Mouse (Mus musculus): ENCODE measurements around the gene Mien1. TPM values are rescaled to one million over a fixed set of nuclear protein-coding genes. Genes with fewer than 3 reads are reported as not detected.

Gene Mien1
- polyA plus RNA-seq (2015; fragmentation: Nextera tagmentation; extraction: Ambion mirVana) = 98.8 and 108 TPM in 2 replicates

DNA sequence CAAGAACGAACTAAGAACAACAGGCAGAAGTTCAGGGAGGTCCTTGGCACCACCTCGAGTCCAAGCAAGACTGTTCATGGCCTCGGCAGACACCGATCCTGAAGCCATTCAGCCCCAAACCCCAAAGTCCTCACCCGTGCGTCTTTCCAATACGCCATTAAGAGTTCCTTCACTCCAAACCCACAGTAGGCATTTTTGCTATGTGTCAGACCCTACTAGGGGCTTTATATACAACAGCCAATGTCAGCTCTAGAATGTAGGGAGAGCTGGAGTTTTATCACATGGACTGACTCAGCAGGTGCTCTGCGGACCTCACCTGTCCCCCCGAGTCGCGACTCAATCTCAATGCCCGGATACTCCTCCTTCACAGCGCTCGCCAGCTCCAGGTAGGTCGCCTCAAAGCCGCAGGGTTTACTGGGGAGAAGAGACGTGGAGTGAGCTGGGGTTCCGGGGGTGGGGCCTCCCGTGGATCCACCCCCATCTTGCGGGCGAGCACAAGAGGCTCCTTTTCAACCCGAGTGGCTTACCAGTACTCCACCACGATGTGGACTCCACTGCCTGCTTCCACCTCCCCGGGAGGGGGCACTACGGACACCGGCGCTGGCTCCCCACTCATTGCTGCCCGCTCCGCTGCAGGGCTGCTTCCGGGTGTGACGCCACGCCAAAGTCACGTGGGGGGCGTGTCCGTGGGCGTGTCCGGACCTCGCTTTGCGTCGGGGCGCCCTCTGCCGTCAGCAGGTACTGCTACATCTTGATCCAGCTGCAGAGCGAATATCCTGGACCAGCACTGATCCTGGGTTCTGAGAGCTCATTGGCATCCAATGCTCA, at the start of gene Mien1:
Gene Mien1, minus strand, starts transcription at position 661 of the 828 bp plus-strand sequence.
- Histone ChIP-seq H3K9ac (peak within 1 kb of the TSS; percentile 66), H3K27me3 (no peaks in the 10 kb centered on the region), H3K4me1 (replicated peaks) (peaks cover 9% of the 10 kb centered on the region; the same call in 1 of the 2 replicates), H3K27ac (peak within 1 kb of the TSS; percentile 79), H3K4me2 (peak within 1 kb of the TSS; percentile 88), H3K36me3 (peaks cover 37% of the 10 kb centered on the region), H3K4me3 (peak within 1 kb of the TSS; percentile 78), H3K9me3 (replicated peaks) (no peaks in the 10 kb centered on the region)
- 1% methylated on average over 43 of the region's 43 CpGs for WGBS
- ATAC-seq (replicated peaks; ENCODE audit: insufficient number of reproducible peaks, insufficient read depth, low FRiP score, low read depth) = peak; percentile 87

DNA sequence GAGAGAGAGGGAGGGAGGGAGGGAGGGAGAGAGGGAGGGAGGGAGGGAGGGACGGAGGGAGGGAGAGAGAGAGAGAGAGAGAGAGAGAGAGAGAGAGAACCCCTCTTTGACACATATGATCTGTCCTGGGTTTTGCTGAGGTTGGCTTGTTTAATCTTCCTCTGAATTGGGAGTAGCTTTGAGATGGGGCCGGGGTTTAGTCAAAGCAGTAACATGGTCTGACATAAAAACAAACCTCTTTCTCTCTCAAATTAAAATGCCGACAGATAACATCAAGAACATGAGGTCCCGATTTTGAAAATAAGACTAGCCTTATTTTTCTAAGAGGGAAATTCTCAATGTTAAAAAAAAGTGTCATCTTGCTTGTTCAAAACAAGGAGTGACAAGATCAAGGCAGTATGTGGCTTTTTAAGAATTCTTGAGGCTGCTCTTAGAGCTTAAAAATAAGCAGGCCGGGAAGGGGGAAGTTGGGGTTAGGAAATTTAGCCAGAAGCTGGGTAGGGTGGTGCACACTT, 48.8 kb upstream of the Mien1 start:
- H3K9me3 ChIP-seq (replicated peaks) = no peaks in the 10 kb centered on the region
- ATAC-seq (replicated peaks; ENCODE audit: insufficient number of reproducible peaks, insufficient read depth, low FRiP score, low read depth) = no peak
- H3K4me3 ChIP-seq = no peak overlapping the region
- 73% methylated on average over 4 of the region's 5 CpGs for WGBS
- H3K9ac ChIP-seq = no peak overlapping the region
- H3K27ac ChIP-seq = no peak overlapping the region
- no peaks in the 10 kb centered on the region for H3K27me3 ChIP-seq
- no peaks in the 10 kb centered on the region for H3K36me3 ChIP-seq
- H3K4me1 ChIP-seq (replicated peaks) = no peaks in the 10 kb centered on the region
- no peak overlapping the region for H3K4me2 ChIP-seq

DNA sequence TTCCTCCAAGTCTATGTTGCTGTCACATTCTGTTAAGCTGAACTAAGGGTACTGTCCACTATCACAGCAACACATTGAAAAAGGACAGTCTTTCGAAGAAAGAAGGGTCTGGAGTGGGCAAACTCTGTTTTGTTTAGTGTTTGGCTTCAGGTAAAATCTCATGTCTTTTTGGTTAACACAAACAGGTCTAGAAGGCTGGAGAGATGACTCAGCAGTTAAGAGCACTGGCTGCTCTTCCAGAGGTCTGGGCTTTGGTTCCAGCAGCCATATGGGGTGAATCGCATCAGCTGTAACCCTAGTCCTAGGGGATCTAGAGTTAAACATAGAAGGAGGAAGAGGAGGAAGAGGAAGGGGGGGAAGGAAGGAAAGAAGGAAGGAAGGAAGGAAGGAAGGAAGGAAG, 47.0 kb upstream of the Mien1 start:
- Histone ChIP-seq H3K9ac (no peak overlapping the region), H3K9me3 (replicated peaks) (no peaks in the 10 kb centered on the region), H3K4me3 (no peak overlapping the region), H3K4me2 (no peak overlapping the region), H3K27ac (no peak overlapping the region), H3K36me3 (no peaks in the 10 kb centered on the region), H3K27me3 (no peaks in the 10 kb centered on the region), H3K4me1 (replicated peaks) (peaks cover 2% of the 10 kb centered on the region; the same call in 1 of the 2 replicates)
- no peak for ATAC-seq (replicated peaks; ENCODE audit: insufficient number of reproducible peaks, insufficient read depth, low FRiP score, low read depth)
- WGBS = 82% methylated on average over 2 of the region's 2 CpGs

DNA sequence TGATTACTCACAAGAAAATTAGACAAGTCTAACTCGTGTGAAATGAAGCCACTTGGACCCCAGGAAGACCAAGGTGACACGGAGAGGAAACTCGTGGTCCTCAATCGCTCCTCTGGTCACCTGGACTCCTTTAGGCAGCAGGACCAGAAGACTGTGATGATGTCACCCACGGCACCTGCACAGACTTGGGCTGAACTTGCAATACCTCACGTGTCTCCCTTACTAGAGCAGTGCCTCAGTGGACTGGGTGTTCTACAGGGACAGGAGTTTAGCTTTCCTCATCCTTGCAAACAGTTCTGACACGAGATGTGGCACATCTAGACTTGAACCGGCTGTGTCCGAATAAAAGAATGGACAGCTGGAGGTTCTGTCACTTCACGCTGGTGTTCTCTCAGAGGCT, 43.3 kb upstream of the Mien1 start:
- no peak for ATAC-seq (replicated peaks; ENCODE audit: insufficient number of reproducible peaks, insufficient read depth, low FRiP score, low read depth)
- Histone ChIP-seq H3K4me3 (no peak overlapping the region), H3K4me1 (replicated peaks) (peaks cover 3% of the 10 kb centered on the region; the same call in 1 of the 2 replicates), H3K4me2 (no peak overlapping the region), H3K27ac (no peak overlapping the region), H3K36me3 (no peaks in the 10 kb centered on the region), H3K9ac (no peak overlapping the region), H3K9me3 (replicated peaks) (no peaks in the 10 kb centered on the region), H3K27me3 (no peaks in the 10 kb centered on the region)
- WGBS = 75% methylated on average over 10 of the region's 10 CpGs

DNA sequence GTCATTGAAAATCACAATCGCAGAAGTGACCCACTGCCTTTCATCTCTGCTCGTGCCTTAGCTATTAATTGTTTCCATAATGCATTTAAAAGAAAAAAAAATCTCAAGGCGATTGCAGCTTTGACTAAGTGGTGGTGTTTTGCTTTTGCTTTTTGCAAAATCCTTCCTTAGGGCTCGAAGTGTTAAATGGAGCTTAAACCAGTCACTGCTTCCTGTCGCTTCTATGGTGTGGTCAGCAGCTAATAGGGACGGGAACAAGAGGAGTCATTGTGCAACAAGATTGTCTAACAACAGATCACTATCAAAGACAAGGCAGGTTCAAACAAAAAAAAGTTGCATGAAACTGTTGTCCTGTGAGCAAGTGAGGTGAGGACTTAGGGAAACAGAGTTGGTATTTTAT, 42.4 kb upstream of the Mien1 start:
- H3K4me1 ChIP-seq (replicated peaks) = peaks cover 3% of the 10 kb centered on the region; the same call in 1 of the 2 replicates
- no peak overlapping the region for H3K9ac ChIP-seq
- H3K9me3 ChIP-seq (replicated peaks) = no peaks in the 10 kb centered on the region
- no peaks in the 10 kb centered on the region for H3K36me3 ChIP-seq
- WGBS = 64% methylated on average over 6 of the region's 6 CpGs
- no peak overlapping the region for H3K4me3 ChIP-seq
- no peak overlapping the region for H3K4me2 ChIP-seq
- no peak for ATAC-seq (replicated peaks; ENCODE audit: insufficient number of reproducible peaks, insufficient read depth, low FRiP score, low read depth)
- H3K27ac ChIP-seq = no peak overlapping the region
- H3K27me3 ChIP-seq = no peaks in the 10 kb centered on the region

DNA sequence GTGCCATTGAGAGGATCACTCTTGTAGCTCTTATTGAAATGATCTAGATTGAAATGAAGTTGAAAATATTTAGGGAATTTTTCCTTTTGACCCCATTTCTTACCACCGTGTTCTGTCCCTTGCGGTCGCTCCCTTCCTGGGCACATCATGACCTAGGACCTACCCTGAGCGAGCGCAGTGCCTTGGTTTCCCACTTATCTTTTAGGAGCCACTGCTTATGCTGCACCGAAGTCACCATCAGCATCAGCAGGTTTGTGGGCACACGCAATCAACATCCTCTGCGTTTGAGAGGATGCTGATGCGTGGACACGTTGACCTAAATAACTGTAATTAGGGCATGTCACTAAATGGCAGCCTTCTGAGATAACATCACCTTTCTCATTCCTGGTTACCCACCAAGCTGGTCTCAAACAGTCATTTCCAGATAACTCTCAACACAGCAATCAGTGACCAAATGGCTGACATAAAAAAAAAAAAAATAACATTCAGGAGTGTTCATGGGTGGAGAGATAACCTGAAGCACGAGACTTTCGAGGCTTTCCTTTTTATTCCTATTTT, 41.2 kb upstream of the Mien1 start:
- no peak for ATAC-seq (replicated peaks; ENCODE audit: insufficient number of reproducible peaks, insufficient read depth, low FRiP score, low read depth)
- no peaks in the 10 kb centered on the region for H3K9me3 ChIP-seq (replicated peaks)
- H3K9ac ChIP-seq = no peak overlapping the region
- WGBS = 74% methylated on average over 12 of the region's 12 CpGs
- H3K27me3 ChIP-seq = no peaks in the 10 kb centered on the region
- H3K27ac ChIP-seq = no peak overlapping the region
- H3K4me1 ChIP-seq (replicated peaks) = peaks cover 3% of the 10 kb centered on the region; the same call in 1 of the 2 replicates
- H3K4me2 ChIP-seq = no peak overlapping the region
- no peak overlapping the region for H3K4me3 ChIP-seq
- H3K36me3 ChIP-seq = no peaks in the 10 kb centered on the region

DNA sequence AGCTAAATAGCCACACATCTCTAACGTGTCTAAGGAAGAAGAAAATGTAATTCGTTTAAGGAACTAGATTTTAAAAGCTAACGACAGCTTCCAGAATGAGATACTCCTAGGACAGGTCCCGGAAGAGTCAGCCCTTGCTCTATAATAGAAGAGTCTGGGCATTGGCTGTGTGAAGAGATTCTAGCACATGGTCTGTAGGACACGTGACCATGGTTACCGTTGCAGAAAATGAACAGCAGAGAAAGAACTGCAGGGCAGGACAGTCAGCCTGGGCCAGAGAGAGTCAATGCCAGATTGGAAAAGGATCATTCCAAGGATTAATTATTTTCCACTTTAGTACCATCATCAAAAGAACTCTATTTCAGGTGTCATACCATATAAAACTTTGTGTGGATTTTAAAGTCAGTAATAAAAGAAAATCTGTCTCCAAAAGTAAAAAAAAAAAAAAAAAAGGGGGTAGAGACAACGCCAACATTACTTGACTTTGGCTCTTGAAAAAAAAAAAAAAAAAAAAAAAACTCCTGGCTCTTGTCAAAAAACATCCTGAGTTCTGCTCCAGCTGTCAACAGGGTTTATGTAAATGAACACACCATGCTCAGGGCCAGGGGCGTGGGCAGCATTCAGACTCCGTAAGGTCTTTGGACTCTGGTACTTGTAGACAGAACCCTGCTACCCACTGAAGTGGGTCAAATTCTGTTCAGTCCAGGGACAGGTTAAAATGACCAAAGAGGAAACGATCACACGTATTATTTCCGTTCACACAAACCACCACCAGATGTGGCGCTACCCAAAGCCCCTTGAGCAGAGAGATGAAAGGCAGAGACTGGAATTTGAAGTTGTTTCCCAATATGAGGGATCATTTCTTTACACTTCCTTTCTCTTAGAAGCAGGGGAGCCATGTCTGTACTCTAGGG, 40.5 kb upstream of the Mien1 start:
- Histone ChIP-seq H3K9ac (no peak overlapping the region), H3K36me3 (no peaks in the 10 kb centered on the region), H3K9me3 (replicated peaks) (no peaks in the 10 kb centered on the region), H3K4me2 (no peak overlapping the region), H3K4me3 (no peak overlapping the region), H3K27me3 (no peaks in the 10 kb centered on the region), H3K27ac (no peak overlapping the region), H3K4me1 (replicated peaks) (peaks cover 3% of the 10 kb centered on the region; the same call in 1 of the 2 replicates)
- no peak for ATAC-seq (replicated peaks; ENCODE audit: insufficient number of reproducible peaks, insufficient read depth, low FRiP score, low read depth)
- WGBS = 66% methylated on average over 13 of the region's 13 CpGs

DNA sequence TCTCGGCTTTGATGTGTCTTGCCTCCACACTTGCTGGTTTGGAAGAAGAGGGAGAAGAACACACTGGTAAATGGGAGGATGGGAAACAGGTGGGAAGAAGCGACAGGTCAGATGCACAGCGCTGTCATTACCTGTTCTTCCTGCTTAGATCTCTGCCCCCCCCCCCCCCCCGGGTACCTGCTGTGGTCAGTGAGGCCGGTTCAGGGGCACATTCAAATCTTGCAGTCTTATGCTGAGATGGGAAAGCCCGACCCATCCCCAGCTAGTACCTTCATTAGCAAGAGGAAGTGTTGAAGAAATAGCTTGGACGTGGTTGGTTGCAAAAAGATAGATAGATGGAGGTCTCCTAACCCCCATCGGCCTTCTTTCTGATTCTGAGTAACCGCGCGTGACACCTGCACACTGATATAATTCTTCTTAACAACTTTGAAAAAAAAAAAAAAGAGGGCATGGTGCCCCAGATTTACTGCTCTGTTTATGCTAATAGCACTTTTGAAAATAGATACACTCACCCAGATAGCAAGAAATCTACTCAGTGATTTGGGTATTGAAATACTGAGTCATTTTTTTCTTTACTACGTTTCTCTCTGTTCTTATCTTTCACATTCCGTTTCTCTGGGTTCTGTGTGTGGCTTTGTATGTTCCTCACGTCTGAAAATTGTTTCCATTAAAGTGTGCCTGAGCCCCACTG, 38.4 kb upstream of the Mien1 start:
- no peak overlapping the region for H3K4me3 ChIP-seq
- H3K9ac ChIP-seq = no peak overlapping the region
- no peak overlapping the region for H3K4me2 ChIP-seq
- peaks cover 3% of the 10 kb centered on the region; the same call in 1 of the 2 replicates for H3K4me1 ChIP-seq (replicated peaks)
- ATAC-seq (replicated peaks; ENCODE audit: insufficient number of reproducible peaks, insufficient read depth, low FRiP score, low read depth) = no peak
- no peaks in the 10 kb centered on the region for H3K9me3 ChIP-seq (replicated peaks)
- 59% methylated on average over 14 of the region's 14 CpGs for WGBS
- no peaks in the 10 kb centered on the region for H3K36me3 ChIP-seq
- no peak overlapping the region for H3K27ac ChIP-seq
- no peaks in the 10 kb centered on the region for H3K27me3 ChIP-seq

DNA sequence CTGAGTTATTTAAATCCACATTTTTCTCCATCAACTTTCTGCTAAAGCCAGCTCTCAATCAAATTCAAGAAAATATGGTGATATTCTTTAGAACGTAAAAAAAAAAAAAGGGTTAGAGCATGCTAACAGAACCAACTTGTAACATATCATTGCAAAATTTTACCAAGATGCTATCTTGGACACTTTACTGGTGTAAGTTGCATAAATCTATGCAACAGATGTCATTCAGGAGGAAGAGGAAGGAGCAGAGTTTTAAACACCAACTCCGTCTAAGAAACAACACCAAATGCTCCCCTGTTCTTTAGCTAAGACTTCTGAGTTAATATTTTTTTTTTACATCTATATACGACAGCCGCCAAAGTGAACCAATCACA, 37.6 kb upstream of the Mien1 start:
- H3K4me1 ChIP-seq (replicated peaks) = peaks cover 3% of the 10 kb centered on the region; the same call in 1 of the 2 replicates
- no peaks in the 10 kb centered on the region for H3K36me3 ChIP-seq
- 55% methylated on average over 4 of the region's 4 CpGs for WGBS
- no peak overlapping the region for H3K27ac ChIP-seq
- H3K4me2 ChIP-seq = no peak overlapping the region
- no peaks in the 10 kb centered on the region for H3K27me3 ChIP-seq
- no peak overlapping the region for H3K9ac ChIP-seq
- H3K4me3 ChIP-seq = no peak overlapping the region
- H3K9me3 ChIP-seq (replicated peaks) = no peaks in the 10 kb centered on the region
- no peak for ATAC-seq (replicated peaks; ENCODE audit: insufficient number of reproducible peaks, insufficient read depth, low FRiP score, low read depth)

DNA sequence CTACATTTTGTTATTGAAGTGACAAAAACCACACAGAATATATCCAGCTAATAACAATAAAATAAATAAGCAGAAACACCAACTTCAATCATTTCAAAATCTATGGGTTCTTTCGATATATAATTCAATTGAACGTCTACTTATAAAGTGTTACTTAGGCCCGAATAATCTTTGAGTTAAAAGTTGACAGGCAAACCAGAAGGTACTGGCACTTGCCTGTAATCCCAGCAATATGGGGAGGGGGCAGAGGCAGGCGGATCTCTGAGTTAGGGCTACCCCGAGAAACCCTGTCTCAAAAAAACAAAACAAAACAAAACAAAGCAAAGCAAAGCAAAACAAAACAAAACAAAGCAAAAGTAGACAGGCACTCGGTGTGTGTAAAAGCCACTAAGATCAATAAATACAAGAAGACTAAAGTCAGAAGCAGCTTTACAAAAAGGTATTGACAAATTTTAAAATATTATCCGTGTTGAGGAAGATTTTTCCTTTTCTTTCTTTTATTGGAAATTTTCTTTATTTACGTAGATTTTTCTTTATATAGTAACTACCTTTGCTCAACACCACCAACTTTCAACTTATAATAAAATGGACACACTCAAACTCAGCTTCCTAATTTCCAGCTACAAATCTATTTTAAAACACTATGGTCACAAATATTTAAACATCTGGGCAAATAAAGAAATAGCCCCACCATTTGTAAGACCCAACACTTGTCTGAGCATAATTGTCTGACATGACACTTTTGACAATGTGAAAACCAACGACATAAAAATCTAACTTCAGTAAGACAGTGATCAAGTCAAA, 37.0 kb upstream of the Mien1 start:
- no peaks in the 10 kb centered on the region for H3K36me3 ChIP-seq
- H3K9ac ChIP-seq = no peak overlapping the region
- 85% methylated on average over 9 of the region's 9 CpGs for WGBS
- no peak overlapping the region for H3K4me2 ChIP-seq
- no peak overlapping the region for H3K4me3 ChIP-seq
- no peaks in the 10 kb centered on the region for H3K27me3 ChIP-seq
- ATAC-seq (replicated peaks; ENCODE audit: insufficient number of reproducible peaks, insufficient read depth, low FRiP score, low read depth) = no peak
- no peaks in the 10 kb centered on the region for H3K9me3 ChIP-seq (replicated peaks)
- H3K27ac ChIP-seq = no peak overlapping the region
- peaks cover 2% of the 10 kb centered on the region; the same call in 1 of the 2 replicates for H3K4me1 ChIP-seq (replicated peaks)
